Mouse (Mus musculus) stomach, embryonic 15.5 days (tissue): ENCODE results near the gene C1qb. TPM values are rescaled to one million over a fixed set of nuclear protein-coding genes. Genes with fewer than 3 reads are reported as not detected.

Experiments
- ATAC-seq: fragments of 200-750 bp; cut with Nextera tagmentation; 2 replicates; pipeline ENCODE4 v1.8.0; 2017; ENCODE audit warnings: low read depth, moderate number of reproducible peaks, moderate TSS enrichment; ENCODE audit not compliant: insufficient read depth, low FRiP score
- H3K27ac ChIP-seq: fragments of 300-500 bp; sonication (generic); 2 replicates; pipeline ENCODE4 v1.5.1; 2015; ENCODE audit warnings: mild to moderate bottlenecking, inconsistent platforms
- H3K27me3 ChIP-seq: fragments of 300-500 bp; sonication (generic); replicated peaks from 2 replicates; pipeline ENCODE4 v1.6.1; 2015; ENCODE audit warnings: inconsistent platforms
- H3K36me3 ChIP-seq: fragments of 300-500 bp; sonication (generic); 2 replicates; pipeline ENCODE4 v1.6.1; 2015; ENCODE audit warnings: inconsistent platforms
- H3K4me1 ChIP-seq: fragments of 300-500 bp; sonication (generic); 2 replicates; pipeline ENCODE4 v1.6.1; 2015; ENCODE audit warnings: inconsistent platforms
- H3K4me2 ChIP-seq: fragments of 300-500 bp; sonication (generic); 2 replicates; pipeline ENCODE4 v1.6.1; 2015; ENCODE audit warnings: mild to moderate bottlenecking, inconsistent platforms
- H3K4me3 ChIP-seq: fragments of 300-500 bp; sonication (generic); replicated peaks from 2 replicates; pipeline ENCODE4 v1.5.1; 2015; ENCODE audit warnings: inconsistent platforms
- H3K9ac ChIP-seq: fragments of 300-500 bp; sonication (generic); 2 replicates; pipeline ENCODE4 v1.6.1; 2015; ENCODE audit warnings: inconsistent platforms
- H3K9me3 ChIP-seq: fragments of 300-500 bp; sonication (generic); 2 replicates; pipeline ENCODE4 v1.6.1; 2016; ENCODE audit warnings: inconsistent platforms
- WGBS: fragments of 180-500 bp; shearing (Covaris S2); methylation state at CpG from one replicate; pipeline ENCODE4 v1.1.7; 2015; 5-methylcytosine and 5-hydroxymethylcytosine counted together
- polyA plus RNA-seq: library from polyadenylated mRNA; unstranded; fragments of >200 nt; fragmentation: Nextera tagmentation; extraction: Ambion mirVana; gene quantifications from 2 replicates; pipeline ENCODE4 v1.2.1, GENCODE M21; 2015

The C1qb gene
- polyA plus RNA-seq, 1 experiment from 2014 or later, result 62.8 TPM

- Histone ChIP-seq H3K9me3 (no peaks in the 10 kb centered on the region), H3K4me2 (no peak overlapping the region), H3K4me3 (no peak overlapping the region), H3K4me1 (peaks cover 17% of the 10 kb centered on the region), H3K27ac (no peak overlapping the region), H3K36me3 (no peaks in the 10 kb centered on the region), H3K27me3 (no peaks in the 10 kb centered on the region), H3K9ac (no peak overlapping the region)
- WGBS, result 9% methylated on average over 14 of the region's 15 CpGs
- no peak for ATAC-seq
Measured at GRCm38 (mm10) chr4:136864751-136865470, 21.1 kb downstream of the C1qb start.

GRCm38 (mm10) chr4:136863517-136863916 lies 22.5 kb downstream of the C1qb start:
- no peak overlapping the region for H3K9ac ChIP-seq
- WGBS, result 52% methylated on average over 9 of the region's 9 CpGs
- H3K27ac ChIP-seq, result no peak overlapping the region
- no peak for ATAC-seq
- H3K36me3 ChIP-seq, result no peaks in the 10 kb centered on the region
- H3K4me1 ChIP-seq, result peaks cover 17% of the 10 kb centered on the region
- no peaks in the 10 kb centered on the region for H3K27me3 ChIP-seq
- H3K4me3 ChIP-seq, result no peak overlapping the region
- no peak overlapping the region for H3K4me2 ChIP-seq
- H3K9me3 ChIP-seq, result no peaks in the 10 kb centered on the region

GRCm38 (mm10) chr4:136862411-136862810 lies 23.6 kb downstream of the C1qb start:
- H3K4me2 ChIP-seq, result no peak overlapping the region; the same call in 1 of the 2 replicates
- no peak overlapping the region for H3K4me3 ChIP-seq
- no peaks in the 10 kb centered on the region for H3K9me3 ChIP-seq
- 72% methylated on average over 2 of the region's 2 CpGs for WGBS
- no peaks in the 10 kb centered on the region for H3K36me3 ChIP-seq
- no peaks in the 10 kb centered on the region for H3K27me3 ChIP-seq
- H3K27ac ChIP-seq, result no peak overlapping the region
- no peak overlapping the region for H3K9ac ChIP-seq
- no peak for ATAC-seq
- peaks cover 14% of the 10 kb centered on the region for H3K4me1 ChIP-seq

GRCm38 (mm10) chr4:136861806-136862205 lies 24.2 kb downstream of the C1qb start:
- peaks cover 14% of the 10 kb centered on the region for H3K4me1 ChIP-seq
- WGBS, result 7% methylated on average over 17 of the region's 17 CpGs
- no peaks in the 10 kb centered on the region for H3K36me3 ChIP-seq
- no peak overlapping the region for H3K4me3 ChIP-seq
- H3K9me3 ChIP-seq, result no peaks in the 10 kb centered on the region
- no peak for ATAC-seq
- H3K27ac ChIP-seq, result no peak overlapping the region
- peak overlapping the region; percentile 27 for H3K4me2 ChIP-seq
- H3K27me3 ChIP-seq, result no peaks in the 10 kb centered on the region
- no peak overlapping the region for H3K9ac ChIP-seq

- no peak overlapping the region for H3K4me3 ChIP-seq
- no peak overlapping the region for H3K4me2 ChIP-seq
- H3K36me3 ChIP-seq, result no peaks in the 10 kb centered on the region
- WGBS, result 92% methylated on average over 7 of the region's 7 CpGs
- H3K4me1 ChIP-seq, result peaks cover 14% of the 10 kb centered on the region
- H3K9me3 ChIP-seq, result no peaks in the 10 kb centered on the region
- H3K27ac ChIP-seq, result no peak overlapping the region
- no peaks in the 10 kb centered on the region for H3K27me3 ChIP-seq
- H3K9ac ChIP-seq, result no peak overlapping the region
- ATAC-seq, result no peak
Measured at GRCm38 (mm10) chr4:136860022-136860421, 26.0 kb downstream of the C1qb start.

- H3K27me3 ChIP-seq, result no peaks in the 10 kb centered on the region; the same call in 1 of the 2 replicates
- 38% methylated on average over 6 of the region's 6 CpGs for WGBS
- H3K4me1 ChIP-seq, result no peaks in the 10 kb centered on the region
- H3K27ac ChIP-seq, result no peak overlapping the region
- no peak for ATAC-seq
- no peak overlapping the region for H3K9ac ChIP-seq
- no peak overlapping the region for H3K4me3 ChIP-seq
- no peaks in the 10 kb centered on the region for H3K36me3 ChIP-seq
- no peak overlapping the region for H3K4me2 ChIP-seq
- no peaks in the 10 kb centered on the region for H3K9me3 ChIP-seq
Measured at GRCm38 (mm10) chr4:136855081-136855480, 30.9 kb downstream of the C1qb start.

- 64% methylated on average over 12 of the region's 12 CpGs for WGBS
- Histone ChIP-seq H3K9me3 (no peaks in the 10 kb centered on the region), H3K4me3 (no peak overlapping the region), H3K27ac (no peak overlapping the region), H3K4me2 (no peak overlapping the region), H3K4me1 (no peaks in the 10 kb centered on the region), H3K27me3 (no peaks in the 10 kb centered on the region; the same call in 1 of the 2 replicates), H3K9ac (no peak overlapping the region), H3K36me3 (no peaks in the 10 kb centered on the region)
- peak; percentile 19; the same call in 1 of the 2 replicates for ATAC-seq
Measured at GRCm38 (mm10) chr4:136852989-136853388, 33.0 kb downstream of the C1qb start.

GRCm38 (mm10) chr4:136852119-136852518 lies 33.9 kb downstream of the C1qb start:
- peak; percentile 33; the same call in 1 of the 2 replicates for ATAC-seq
- WGBS, result 42% methylated on average over 5 of the region's 5 CpGs
- no peaks in the 10 kb centered on the region for H3K9me3 ChIP-seq
- no peak overlapping the region for H3K4me2 ChIP-seq
- H3K9ac ChIP-seq, result no peak overlapping the region
- H3K27me3 ChIP-seq, result no peaks in the 10 kb centered on the region; the same call in 1 of the 2 replicates
- H3K36me3 ChIP-seq, result no peaks in the 10 kb centered on the region
- peak overlapping the region; percentile 31; the same call in 1 of the 2 replicates for H3K27ac ChIP-seq
- no peak overlapping the region for H3K4me3 ChIP-seq
- no peaks in the 10 kb centered on the region for H3K4me1 ChIP-seq

GRCm38 (mm10) chr4:136848565-136848964 lies 37.4 kb downstream of the C1qb start:
- no peak for ATAC-seq
- H3K4me3 ChIP-seq, result no peak overlapping the region
- no peaks in the 10 kb centered on the region for H3K4me1 ChIP-seq
- 64% methylated on average over 4 of the region's 4 CpGs for WGBS
- no peak overlapping the region for H3K9ac ChIP-seq
- no peak overlapping the region for H3K27ac ChIP-seq
- H3K9me3 ChIP-seq, result no peaks in the 10 kb centered on the region
- H3K36me3 ChIP-seq, result no peaks in the 10 kb centered on the region
- no peaks in the 10 kb centered on the region; the same call in 1 of the 2 replicates for H3K27me3 ChIP-seq
- no peak overlapping the region for H3K4me2 ChIP-seq

- H3K9me3 ChIP-seq, result no peaks in the 10 kb centered on the region
- H3K4me3 ChIP-seq, result no peak overlapping the region
- no peaks in the 10 kb centered on the region for H3K36me3 ChIP-seq
- no peaks in the 10 kb centered on the region for H3K4me1 ChIP-seq
- no peak overlapping the region for H3K4me2 ChIP-seq
- H3K27ac ChIP-seq, result no peak overlapping the region
- WGBS, result 76% methylated on average over 6 of the region's 6 CpGs
- H3K27me3 ChIP-seq, result no peaks in the 10 kb centered on the region
- no peak overlapping the region for H3K9ac ChIP-seq
- no peak for ATAC-seq
Measured at GRCm38 (mm10) chr4:136847166-136847565, 38.8 kb downstream of the C1qb start.

- no peak for ATAC-seq
- H3K4me3 ChIP-seq, result no peak overlapping the region
- H3K4me2 ChIP-seq, result no peak overlapping the region
- 64% methylated on average over 10 of the region's 10 CpGs for WGBS
- no peaks in the 10 kb centered on the region for H3K27me3 ChIP-seq
- no peaks in the 10 kb centered on the region for H3K36me3 ChIP-seq
- H3K4me1 ChIP-seq, result no peaks in the 10 kb centered on the region
- no peaks in the 10 kb centered on the region for H3K9me3 ChIP-seq
- 0 out of 2 replicates have a peak overlapping the region, but pooled peaks have one; percentile 1 for H3K9ac ChIP-seq
- no peak overlapping the region for H3K27ac ChIP-seq
Measured at GRCm38 (mm10) chr4:136842802-136843201, 43.2 kb downstream of the C1qb start.

- no peaks in the 10 kb centered on the region for H3K9me3 ChIP-seq
- peaks cover 4% of the 10 kb centered on the region; the same call in 1 of the 2 replicates for H3K4me1 ChIP-seq
- H3K4me3 ChIP-seq, result no peak overlapping the region
- H3K27me3 ChIP-seq, result no peaks in the 10 kb centered on the region
- H3K36me3 ChIP-seq, result no peaks in the 10 kb centered on the region
- whole genome bisulfite sequencing, result 52% methylated on average over 4 of the region's 4 CpGs
- H3K9ac ChIP-seq, result no peak overlapping the region
- no peak for ATAC-seq
- H3K27ac ChIP-seq, result no peak overlapping the region
- H3K4me2 ChIP-seq, result no peak overlapping the region
Measured at GRCm38 (mm10) chr4:136842033-136842432, 44.0 kb downstream of the C1qb start.
